Mouse (Mus musculus): ENCODE measurements around the gene Pdp2. TPM values are rescaled to one million over a fixed set of nuclear protein-coding genes. Genes with fewer than 3 reads are reported as not detected.
"Not testable (repeated sequence)": the region's sequence is repeated elsewhere in the genome, so short reads cannot be mapped to it uniquely, and the experiment has no call there.

The Pdp2 gene
- polyA plus RNA-seq, 1 experiment from 2014 or later = 18.2 TPM

- no peak overlapping the region for H3K9ac ChIP-seq (replicated peaks; ENCODE audit: low read length)
Observed at GRCm38 (mm10) chr8:104633156-104633744, 42.0 kb downstream of the Pdp2 start.

GRCm38 (mm10) chr8:104635004-104635710 lies 43.9 kb downstream of the Pdp2 start:
- ATAC-seq (ENCODE audit: low FRiP score, low TSS enrichment) (no peak), DNase-seq (no peak)
- no peak overlapping the region for H3K27ac ChIP-seq (replicated peaks; ENCODE audit: low read depth, low read length)
- peaks cover 26% of the 10 kb centered on the region for H3K36me3 ChIP-seq (ENCODE audit: control insufficient read depth, insufficient read depth, low read length)
- H3K4me1 ChIP-seq (ENCODE audit: control insufficient read depth, insufficient read depth, low read length) = peaks cover 12% of the 10 kb centered on the region
- H3K27me3 ChIP-seq (ENCODE audit: control insufficient read depth, insufficient read depth, low read length) = peaks cover 9% of the 10 kb centered on the region
- no peaks in the 10 kb centered on the region for H3K9me3 ChIP-seq (ENCODE audit: control insufficient read depth, low read length)
- WGBS = 94% methylated on average over 3 of the region's 3 CpGs
- H3K4me2 ChIP-seq (ENCODE audit: low read length) = no peak overlapping the region
- no peak overlapping the region for H3K9ac ChIP-seq (replicated peaks; ENCODE audit: low read length)
- H3K4me3 ChIP-seq (replicated peaks; ENCODE audit: low read depth, low read length) = no peak overlapping the region

More at GRCm38 (mm10) chr8:104633156-104633744, 42.0 kb downstream of the Pdp2 start:
- Histone ChIP-seq H3K27me3 (ENCODE audit: control insufficient read depth, insufficient read depth, low read length) (peaks cover 13% of the 10 kb centered on the region), H3K27ac (replicated peaks; ENCODE audit: low read depth, low read length) (no peak overlapping the region), H3K4me2 (ENCODE audit: low read length) (no peak overlapping the region), H3K4me1 (ENCODE audit: control insufficient read depth, insufficient read depth, low read length) (peaks cover 10% of the 10 kb centered on the region), H3K4me3 (replicated peaks; ENCODE audit: low read depth, low read length) (no peak overlapping the region), H3K36me3 (ENCODE audit: control insufficient read depth, insufficient read depth, low read length) (peaks cover 14% of the 10 kb centered on the region), H3K9me3 (ENCODE audit: control insufficient read depth, low read length) (no peaks in the 10 kb centered on the region)
- DNase-seq (no peak), ATAC-seq (ENCODE audit: low FRiP score, low TSS enrichment) (no peak)
- 69% methylated on average over 9 of the region's 9 CpGs for WGBS

- no peak overlapping the region for H3K4me3 ChIP-seq (replicated peaks; ENCODE audit: low read depth, low read length)
- no peak overlapping the region for H3K9ac ChIP-seq (replicated peaks; ENCODE audit: low read length)
- H3K4me2 ChIP-seq (ENCODE audit: low read length) = no peak overlapping the region
- no peak overlapping the region for H3K27ac ChIP-seq (replicated peaks; ENCODE audit: low read depth, low read length)
- DNase-seq (no peak), ATAC-seq (ENCODE audit: low FRiP score, low TSS enrichment) (no peak)
- peaks cover 26% of the 10 kb centered on the region for H3K36me3 ChIP-seq (ENCODE audit: control insufficient read depth, insufficient read depth, low read length)
- H3K27me3 ChIP-seq (ENCODE audit: control insufficient read depth, insufficient read depth, low read length) = no peaks in the 10 kb centered on the region
- no peaks in the 10 kb centered on the region for H3K9me3 ChIP-seq (ENCODE audit: control insufficient read depth, low read length)
- peaks cover 18% of the 10 kb centered on the region for H3K4me1 ChIP-seq (ENCODE audit: control insufficient read depth, insufficient read depth, low read length)
- 93% methylated on average over 6 of the region's 6 CpGs for WGBS
Observed at GRCm38 (mm10) chr8:104638010-104638409, 46.8 kb downstream of the Pdp2 start.

- H3K27ac ChIP-seq (replicated peaks; ENCODE audit: low read depth, low read length) = no peak overlapping the region
- ATAC-seq (ENCODE audit: low FRiP score, low TSS enrichment) (no peak), DNase-seq (no peak)
- H3K27me3 ChIP-seq (ENCODE audit: control insufficient read depth, insufficient read depth, low read length) = no peaks in the 10 kb centered on the region
- H3K9ac ChIP-seq (replicated peaks; ENCODE audit: low read length) = peak overlapping the region; percentile 75; the same call in 1 of the 2 replicates
- 87% methylated on average over 7 of the region's 7 CpGs for WGBS
- H3K4me3 ChIP-seq (replicated peaks; ENCODE audit: low read depth, low read length) = peak overlapping the region; percentile 86
- H3K9me3 ChIP-seq (ENCODE audit: control insufficient read depth, low read length) = no peaks in the 10 kb centered on the region
- H3K4me1 ChIP-seq (ENCODE audit: control insufficient read depth, insufficient read depth, low read length) = peaks cover 18% of the 10 kb centered on the region
- peaks cover 22% of the 10 kb centered on the region for H3K36me3 ChIP-seq (ENCODE audit: control insufficient read depth, insufficient read depth, low read length)
- H3K4me2 ChIP-seq (ENCODE audit: low read length) = peak overlapping the region; percentile 89
Observed at GRCm38 (mm10) chr8:104640241-104640640, 49.0 kb downstream of the Pdp2 start.

- H3K9ac ChIP-seq (replicated peaks; ENCODE audit: low read length) = peak overlapping the region; percentile 75
- peak overlapping the region; percentile 89 for H3K4me2 ChIP-seq (ENCODE audit: low read length)
Observed at GRCm38 (mm10) chr8:104640831-104641370, 49.6 kb downstream of the Pdp2 start.

GRCm38 (mm10) chr8:104641426-104642323 lies 50.4 kb downstream of the Pdp2 start, which contains the start of gene Ciao2b:
Gene Ciao2b (minus strand): TSS chr8:104641965.
- peak within 1 kb of the TSS; percentile 80 for H3K27ac ChIP-seq (replicated peaks; ENCODE audit: low read depth, low read length)

More at GRCm38 (mm10) chr8:104640831-104641370, 49.6 kb downstream of the Pdp2 start:
- H3K4me1 ChIP-seq (ENCODE audit: control insufficient read depth, insufficient read depth, low read length) = peaks cover 18% of the 10 kb centered on the region
- no peak overlapping the region for H3K27ac ChIP-seq (replicated peaks; ENCODE audit: low read depth, low read length)
- H3K9me3 ChIP-seq (ENCODE audit: control insufficient read depth, low read length) = no peaks in the 10 kb centered on the region
- ATAC-seq (ENCODE audit: low FRiP score, low TSS enrichment) (no peak), DNase-seq (no peak)
- peaks cover 16% of the 10 kb centered on the region for H3K36me3 ChIP-seq (ENCODE audit: control insufficient read depth, insufficient read depth, low read length)
- 12% methylated on average over 25 of the region's 25 CpGs for WGBS
- H3K4me3 ChIP-seq (replicated peaks; ENCODE audit: low read depth, low read length) = peak overlapping the region; percentile 86
- H3K27me3 ChIP-seq (ENCODE audit: control insufficient read depth, insufficient read depth, low read length) = no peaks in the 10 kb centered on the region

GRCm38 (mm10) chr8:104642324-104642654 lies 51.0 kb downstream of the Pdp2 start:
- WGBS = 74% methylated on average over 6 of the region's 6 CpGs
- Histone ChIP-seq H3K9ac (replicated peaks; ENCODE audit: low read length) (peak overlapping the region; percentile 75), H3K36me3 (ENCODE audit: control insufficient read depth, insufficient read depth, low read length) (peaks cover 16% of the 10 kb centered on the region), H3K4me3 (replicated peaks; ENCODE audit: low read depth, low read length) (peak overlapping the region; percentile 86), H3K4me2 (ENCODE audit: low read length) (peak overlapping the region; percentile 89), H3K9me3 (ENCODE audit: control insufficient read depth, low read length) (no peaks in the 10 kb centered on the region), H3K27ac (replicated peaks; ENCODE audit: low read depth, low read length) (peak overlapping the region; percentile 80), H3K4me1 (ENCODE audit: control insufficient read depth, insufficient read depth, low read length) (peaks cover 18% of the 10 kb centered on the region), H3K27me3 (ENCODE audit: control insufficient read depth, insufficient read depth, low read length) (no peaks in the 10 kb centered on the region)
- ATAC-seq (ENCODE audit: low FRiP score, low TSS enrichment) (peak; percentile 25), DNase-seq (no peak)

More at GRCm38 (mm10) chr8:104641426-104642323, 50.4 kb downstream of the Pdp2 start, which contains the start of gene Ciao2b:
- H3K4me2 ChIP-seq (ENCODE audit: low read length) = peak within 1 kb of the TSS; percentile 89
- WGBS = under 1% methylated on average over 66 of the region's 66 CpGs
- H3K4me3 ChIP-seq (replicated peaks; ENCODE audit: low read depth, low read length) = peak within 1 kb of the TSS; percentile 86
- H3K36me3 ChIP-seq (ENCODE audit: control insufficient read depth, insufficient read depth, low read length) = peaks cover 16% of the 10 kb centered on the region
- no peaks in the 10 kb centered on the region for H3K27me3 ChIP-seq (ENCODE audit: control insufficient read depth, insufficient read depth, low read length)
- no peaks in the 10 kb centered on the region for H3K9me3 ChIP-seq (ENCODE audit: control insufficient read depth, low read length)
- H3K9ac ChIP-seq (replicated peaks; ENCODE audit: low read length) = peak within 1 kb of the TSS; percentile 75
- H3K4me1 ChIP-seq (ENCODE audit: control insufficient read depth, insufficient read depth, low read length) = peaks cover 18% of the 10 kb centered on the region
- peak; percentile 94 for ATAC-seq (ENCODE audit: low FRiP score, low TSS enrichment)
- DNase-seq = peak; percentile 95

GRCm38 (mm10) chr8:104644187-104644586 lies 52.9 kb downstream of the Pdp2 start:
- DNase-seq = not testable (repeated sequence)
- WGBS = 75% methylated on average over 3 of the region's 3 CpGs

More at GRCm38 (mm10) chr8:104644187-104644586, 52.9 kb downstream of the Pdp2 start:
- H3K9me3 ChIP-seq (ENCODE audit: control insufficient read depth, low read length); H3K36me3 ChIP-seq (ENCODE audit: control insufficient read depth, insufficient read depth, low read length); H3K9ac ChIP-seq (replicated peaks; ENCODE audit: low read length); H3K27me3 ChIP-seq (ENCODE audit: control insufficient read depth, insufficient read depth, low read length); ATAC-seq (ENCODE audit: low FRiP score, low TSS enrichment); H3K4me3 ChIP-seq (replicated peaks; ENCODE audit: low read depth, low read length); H3K27ac ChIP-seq (replicated peaks; ENCODE audit: low read depth, low read length); H3K4me2 ChIP-seq (ENCODE audit: low read length): not testable (repeated sequence)
- H3K4me1 ChIP-seq (ENCODE audit: control insufficient read depth, insufficient read depth, low read length) = peaks cover 18% of the 10 kb centered on the region
